Mouse (Mus musculus): ENCODE results near the gene Ttc30b.
"Not testable (repeated sequence)": the region's sequence is repeated elsewhere in the genome, so short reads cannot be mapped to it uniquely, and the experiment has no call there.

The Ttc30b gene

DNA sequence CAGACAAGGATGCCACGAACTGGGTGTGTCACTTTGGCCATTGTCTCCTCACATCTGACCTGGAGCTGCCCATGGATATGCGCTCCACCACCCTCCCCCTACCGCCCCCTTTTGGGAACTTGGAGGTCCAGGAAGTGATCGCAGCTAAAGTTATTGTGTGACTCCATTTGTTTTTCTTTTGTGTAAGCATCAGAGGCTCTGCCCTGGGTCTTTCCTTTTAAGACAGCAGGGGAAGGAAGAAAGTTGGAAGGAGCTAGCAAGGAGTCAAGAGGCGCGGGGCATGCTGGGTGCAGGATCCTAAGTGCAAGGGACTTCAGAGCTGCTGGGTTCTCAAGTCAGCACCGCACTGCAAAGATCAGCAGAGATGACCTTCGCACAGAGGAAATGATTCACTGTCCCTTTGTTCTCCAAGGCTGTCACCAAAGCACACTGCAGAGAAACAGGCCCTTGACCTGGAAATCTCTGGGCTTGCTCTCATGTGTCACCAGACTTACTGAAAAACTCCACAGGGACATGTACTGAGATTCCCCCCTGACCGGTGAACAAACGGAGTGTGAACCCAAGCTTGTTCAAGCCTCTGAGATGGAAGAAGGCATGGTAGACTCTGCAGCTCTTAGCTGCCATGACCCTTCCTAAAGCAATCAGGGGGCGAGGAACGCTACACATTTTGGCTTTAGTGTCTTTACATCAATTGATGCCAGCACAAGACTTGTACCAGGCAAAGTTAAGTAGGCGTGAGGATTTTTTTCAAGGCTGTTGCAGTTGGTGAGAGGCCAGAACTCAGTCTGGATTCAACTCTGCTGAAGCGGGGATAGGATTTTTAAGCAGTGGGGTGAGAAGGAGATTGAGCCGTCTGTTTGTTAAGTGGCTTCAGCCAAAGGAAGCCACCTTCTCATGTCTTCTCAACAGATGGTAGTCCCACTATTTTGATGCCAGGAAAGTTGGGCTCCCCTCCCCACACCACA is 22.3 kb upstream of the Ttc30b start:
- CTCF ChIA-PET: interaction anchor here (0.5 to 1.7 kb wide), 8 partner anchors 27 to 355 kb away, joined by 3 to 9 read pairs (median 4); partner anchors contain the start of gene Nfe2l2 (in 1 of the 4)

GRCm38 (mm10) chr2:75959850-75960365 is 21.5 kb upstream of the Ttc30b start:
- CTCF ChIA-PET: interaction anchor here in 3 of 4 experiments (0.6 to 1.7 kb wide), 5 partner anchors 75 to 290 kb away, joined by 3 to 13 read pairs (median 5); no protein-coding TSS in a partner anchor
- POLR2A ChIA-PET: interaction anchor here (0.6 to 2.5 kb wide), 28 partner anchors 8 to 1274 kb away, joined by 3 to 12 read pairs (median 4); partner anchors contain the start of genes Nfe2l2 (in 2 of the 4), Ttc30b (in 2 of the 4), Agps (in 1 of the 4) and Hnrnpa3 (in 1 of the 4)

More for the DNA sequence above, 22.3 kb upstream of the Ttc30b start:
- POLR2A ChIA-PET: interaction anchor here (0.6 to 2.5 kb wide), 30 partner anchors 9 to 1275 kb away, joined by 3 to 12 read pairs (median 4); partner anchors contain the start of genes Nfe2l2 (in 2 of the 4), Ttc30b (in 2 of the 4), Agps (in 1 of the 4) and Hnrnpa3 (in 1 of the 4)

DNA sequence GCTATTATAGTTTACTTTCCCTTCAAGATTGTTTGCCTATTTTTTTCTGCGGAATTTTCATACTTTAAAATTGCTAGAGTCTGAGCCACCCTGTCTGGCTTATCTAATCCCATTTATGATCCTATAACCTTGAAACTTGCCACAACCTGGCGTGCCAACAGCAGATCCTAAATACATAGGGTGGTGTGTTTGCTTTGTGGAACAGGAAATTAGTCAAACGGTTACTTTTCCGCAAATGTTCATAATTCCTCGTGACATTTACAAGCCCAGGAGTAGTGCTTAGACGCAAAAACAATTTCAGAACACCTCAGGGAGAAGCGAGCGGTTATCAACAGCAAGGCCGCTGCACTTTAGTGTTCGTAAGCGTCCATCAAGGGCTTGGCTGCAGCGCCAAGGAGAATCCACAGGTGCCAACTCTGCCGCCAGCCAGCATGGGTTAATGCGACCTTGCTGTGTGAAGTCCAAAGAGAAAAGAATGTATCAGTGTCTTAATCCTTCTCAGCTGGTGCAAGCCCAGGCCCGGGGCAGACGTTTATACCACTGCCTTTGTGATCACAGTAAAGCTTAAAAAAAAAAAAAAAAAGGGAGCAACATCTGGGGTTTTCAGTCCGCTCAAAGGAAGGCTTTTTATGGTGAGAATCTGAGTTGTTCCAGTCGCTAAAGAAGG is 20.9 kb upstream of the Ttc30b start:
- ChIA-PET CTCF (interaction anchor here (0.6 to 1.7 kb wide), 8 partner anchors 75 to 1296 kb away, joined by 3 to 13 read pairs (median 5); no protein-coding TSS in a partner anchor), POLR2A (interaction anchor here in 3 of 4 experiments (0.6 to 2.5 kb wide), 13 partner anchors 8 to 1274 kb away, joined by 3 to 12 read pairs (median 5); partner anchors contain the start of genes Nfe2l2 (in 2 of the 3) and Ttc30b (in 1 of the 3))

DNA sequence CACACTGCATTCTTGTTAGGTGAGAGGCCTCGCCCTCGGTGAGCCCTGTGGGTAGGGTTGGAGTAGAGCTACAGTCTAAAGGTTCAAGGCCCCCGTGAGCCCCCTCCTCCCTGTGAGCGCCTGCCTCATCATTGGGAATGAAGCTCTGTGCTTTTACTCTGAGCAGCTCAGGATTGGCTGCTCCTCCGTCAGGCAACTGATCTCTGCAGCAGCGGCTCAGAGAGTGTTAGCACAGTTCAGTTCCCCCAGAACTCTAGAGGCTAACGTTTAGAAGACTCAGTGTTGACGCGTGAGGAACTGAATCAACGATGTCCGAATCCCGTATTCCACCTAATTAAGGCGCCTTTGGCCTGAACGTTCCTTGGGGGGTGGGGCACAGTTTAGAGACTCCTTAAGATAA is 17.3 kb upstream of the Ttc30b start:
- ChIA-PET POLR2A (interaction anchor here in 1 of 4 experiments (0.6 to 1.4 kb wide), 3 partner anchors 8 to 347 kb away, joined by 3 to 4 read pairs (median 4); no protein-coding TSS in a partner anchor), CTCF (no interaction called here)

GRCm38 (mm10) chr2:75953320-75953719 is 14.9 kb upstream of the Ttc30b start:
- CTCF ChIA-PET: interaction anchor here in 2 of 4 experiments (0.7 to 1.2 kb wide), 3 partner anchors 11 to 160 kb away, joined by 3 to 4 read pairs (median 3); no protein-coding TSS in a partner anchor
- POLR2A ChIA-PET: interaction anchor here in 1 of 4 experiments (0.8 to 1.9 kb wide), 5 partner anchors 12 to 250 kb away, joined by 3 to 5 read pairs (median 3); partner anchors contain the start of gene Ttc30b

DNA sequence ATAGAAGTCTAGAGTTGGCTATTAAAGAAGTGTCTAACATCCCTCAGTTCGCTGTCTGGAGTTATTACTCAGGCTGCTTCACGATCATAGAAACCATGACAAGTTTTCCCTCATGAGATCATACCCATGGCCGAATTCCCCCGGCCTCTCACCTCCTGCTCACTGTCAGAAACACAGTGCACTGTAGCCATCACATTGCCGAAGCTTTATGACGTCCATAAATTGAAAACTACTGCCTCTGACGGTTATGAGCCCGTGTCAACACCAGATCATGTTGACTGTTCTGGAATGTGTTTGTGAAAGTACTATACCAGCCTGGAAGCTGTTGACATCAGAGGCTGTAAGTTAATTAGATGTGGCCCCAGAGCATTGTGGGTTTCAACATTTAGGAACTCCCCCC is 12.3 kb upstream of the Ttc30b start:
- POLR2A ChIA-PET: interaction anchor here in 1 of 4 experiments (0.6 to 0.9 kb wide), 2 partner anchors 9 to 16 kb away, joined by 3 to 4 read pairs; no protein-coding TSS in a partner anchor
- CTCF ChIA-PET: no interaction called here

DNA sequence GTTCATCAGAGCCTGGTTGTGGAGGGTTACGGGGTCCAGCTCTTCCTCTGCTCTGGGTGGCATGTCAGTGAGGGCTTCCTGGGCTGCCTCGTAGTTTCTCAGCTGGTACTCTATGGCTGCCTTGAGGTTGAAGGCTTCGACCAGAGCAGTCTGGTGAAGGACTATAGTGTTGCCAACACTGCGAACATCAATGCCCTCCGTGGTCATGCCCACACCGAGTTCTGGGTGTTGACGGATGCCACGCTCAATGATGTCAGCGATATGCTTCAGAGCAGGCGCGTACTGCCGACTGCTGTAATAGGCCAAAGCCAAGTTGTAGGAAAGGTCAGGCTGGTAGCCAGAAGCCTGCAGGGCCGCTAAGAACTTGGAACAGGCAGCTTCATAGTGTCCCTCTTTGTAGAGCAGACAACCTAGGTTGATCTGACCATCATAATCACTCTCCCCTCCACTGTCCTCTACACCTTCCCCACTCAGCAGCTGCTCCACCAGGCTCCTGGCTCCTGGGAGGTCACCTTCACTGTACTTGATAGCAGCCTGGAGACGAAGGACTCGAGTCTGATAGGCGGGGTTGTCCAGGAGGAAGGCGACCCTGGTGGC is 767 bp downstream of the Ttc30b start:
- CTCF ChIA-PET: interaction anchor here in 1 of 4 experiments (0.7 kb wide), 2 partner anchors 27 to 42 kb away, joined by 3 to 6 read pairs; no protein-coding TSS in a partner anchor
- POLR2A ChIA-PET: interaction anchor here in 3 of 4 experiments (0.5 to 1.9 kb wide), 12 partner anchors 10 to 334 kb away, joined by 3 to 5 read pairs (median 4); partner anchors contain the start of gene Nfe2l2 (in 2 of the 3)

DNA sequence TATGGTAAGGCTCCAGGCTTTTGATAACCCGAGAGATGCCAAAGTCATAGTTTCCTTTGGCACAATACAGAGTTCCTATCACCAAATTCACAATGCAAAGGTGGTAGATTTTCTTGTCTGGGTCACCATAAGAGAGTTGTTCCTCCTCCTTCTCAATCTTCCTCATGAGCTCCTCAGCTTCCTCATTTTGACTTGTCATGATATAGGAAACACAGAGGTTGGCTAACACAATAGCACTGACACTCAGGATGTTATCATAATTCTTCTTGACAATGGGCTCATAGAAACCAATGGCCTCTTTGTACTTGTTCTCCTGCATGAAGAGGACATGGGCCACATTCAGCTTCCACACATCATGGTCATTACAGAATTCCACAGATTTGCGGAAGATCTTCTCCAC is 1.7 kb downstream of the Ttc30b start:
- CTCF ChIA-PET, POLR2A ChIA-PET: not testable (repeated sequence)

DNA sequence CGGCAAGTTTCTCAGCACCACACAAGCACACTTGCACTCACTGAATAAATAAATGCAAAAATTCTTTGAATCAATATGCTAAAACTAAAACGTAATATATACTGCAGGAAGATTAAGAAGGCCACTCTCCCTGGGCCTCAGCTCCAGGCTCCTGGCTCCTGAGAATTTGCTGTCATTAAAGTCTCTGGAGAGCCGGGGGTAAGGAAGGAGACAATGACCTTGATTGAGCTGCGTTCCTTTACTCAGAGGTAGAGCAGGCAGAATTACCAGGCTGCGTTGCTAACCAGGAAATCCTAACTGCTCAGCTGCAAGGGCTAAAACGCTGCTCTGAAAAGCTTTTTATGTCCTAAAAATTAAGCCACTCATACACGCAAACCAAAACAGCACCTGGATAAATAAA is 4.8 kb downstream of the Ttc30b start:
- ChIA-PET POLR2A (interaction anchor here in 1 of 4 experiments (0.6 to 1.5 kb wide), 2 partner anchors 10 to 174 kb away, joined by 3 to 4 read pairs; no protein-coding TSS in a partner anchor), CTCF (no interaction called here)

DNA sequence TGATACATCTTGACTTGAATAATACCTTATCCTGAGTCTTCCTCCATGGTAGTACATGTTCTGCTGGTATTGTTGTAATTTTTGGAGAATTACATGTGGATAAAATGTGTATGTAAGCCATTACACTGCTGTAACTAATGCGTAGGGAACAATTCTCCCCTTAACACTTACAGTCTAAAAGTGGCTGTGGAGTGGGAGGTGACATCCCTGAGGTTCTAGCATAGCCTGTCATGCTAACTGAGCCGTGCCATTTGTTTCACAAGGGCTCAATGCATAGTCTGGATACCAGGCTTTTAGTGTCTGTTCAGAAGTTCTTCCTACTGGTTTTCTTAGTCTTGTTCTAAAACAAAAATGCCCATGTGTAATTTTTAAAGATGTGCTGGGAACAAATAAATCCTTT is 7.4 kb downstream of the Ttc30b start:
- ChIA-PET POLR2A (interaction anchor here in 1 of 4 experiments (0.5 to 0.7 kb wide), 4 partner anchors 69 to 1016 kb away, joined by 3 to 4 read pairs (median 3); no protein-coding TSS in a partner anchor), CTCF (no interaction called here)

- POLR2A ChIA-PET: interaction anchor here in 1 of 4 experiments (0.6 to 2.0 kb wide), 3 partner anchors 10 to 116 kb away, joined by 3 to 5 read pairs (median 4); no protein-coding TSS in a partner anchor
- CTCF ChIA-PET: interaction anchor here in 1 of 4 experiments (0.7 kb wide), 1 partner anchor 307 kb away, joined by 4 read pairs; no protein-coding TSS in a partner anchor
Measured at GRCm38 (mm10) chr2:75929786-75930444, 8.5 kb downstream of the Ttc30b start.

GRCm38 (mm10) chr2:75929141-75929540 is 9.2 kb downstream of the Ttc30b start:
- ChIA-PET CTCF (interaction anchor here in 1 of 4 experiments (0.7 kb wide), 1 partner anchor 56 kb away, joined by 3 read pairs; no protein-coding TSS in a partner anchor), POLR2A (interaction anchor here in 1 of 4 experiments (1.0 to 2.0 kb wide), 2 partner anchors 9 to 37 kb away, joined by 3 to 5 read pairs; no protein-coding TSS in a partner anchor)

- POLR2A ChIA-PET: interaction anchor here in 1 of 4 experiments (0.8 to 2.0 kb wide), 4 partner anchors 8 to 102 kb away, joined by 3 to 5 read pairs (median 4); no protein-coding TSS in a partner anchor
- CTCF ChIA-PET: no interaction called here
Measured at GRCm38 (mm10) chr2:75928011-75928410, 10.4 kb downstream of the Ttc30b start.

DNA sequence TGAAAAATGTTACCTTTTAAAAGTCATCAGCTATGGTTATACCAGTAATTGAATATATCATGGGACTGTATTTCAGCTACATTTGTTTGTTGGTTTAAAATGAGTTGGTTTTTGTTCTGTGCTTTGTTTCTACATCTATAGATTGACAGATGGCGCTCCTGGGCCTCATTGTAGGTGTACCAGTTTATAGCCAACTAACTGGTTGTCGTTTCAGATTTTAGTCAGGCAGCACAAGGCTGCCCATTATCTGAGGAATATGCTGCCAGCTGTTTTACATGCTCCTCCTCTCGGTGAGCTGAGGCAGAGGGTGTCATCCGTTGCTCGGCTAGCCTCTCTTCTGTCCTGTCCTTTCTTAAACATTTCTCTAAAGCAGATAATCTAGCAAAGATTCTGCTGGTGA is 12.3 kb downstream of the Ttc30b start:
- ChIA-PET CTCF (no interaction called here), POLR2A (interaction anchor here in 2 of 4 experiments (0.5 to 1.2 kb wide), 2 partner anchors 39 to 652 kb away, joined by 3 to 8 read pairs; no protein-coding TSS in a partner anchor)

GRCm38 (mm10) chr2:75923807-75924340 is 14.5 kb downstream of the Ttc30b start:
- POLR2A ChIA-PET: interaction anchor here in 3 of 4 experiments (0.6 to 1.3 kb wide), 3 partner anchors 20 to 56 kb away, joined by 3 read pairs; no protein-coding TSS in a partner anchor
- CTCF ChIA-PET: interaction anchor here in 3 of 4 experiments (0.5 to 1.1 kb wide), 3 partner anchors 45 to 191 kb away, joined by 3 to 6 read pairs (median 3); no protein-coding TSS in a partner anchor

DNA sequence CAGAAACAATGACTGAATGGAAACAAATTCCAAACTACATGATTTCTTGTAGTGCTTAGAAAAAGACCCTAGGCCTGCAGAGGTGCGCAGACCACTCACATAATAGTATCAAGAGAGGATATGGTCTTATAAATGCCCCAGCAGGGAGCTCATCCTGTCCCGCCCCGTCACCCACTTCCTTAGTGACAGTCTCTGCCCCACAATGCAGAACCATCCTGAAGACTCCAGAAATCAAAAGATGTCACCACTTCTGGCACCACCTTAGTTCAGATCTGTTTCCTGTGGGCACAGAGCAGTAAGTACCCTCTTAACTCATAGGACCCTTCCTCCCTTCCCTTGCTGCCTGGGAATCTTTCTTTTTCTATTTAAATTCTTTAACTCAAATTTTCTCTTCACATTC is 23.3 kb downstream of the Ttc30b start:
- ChIA-PET POLR2A (interaction anchor here in 1 of 4 experiments (0.6 kb wide), 1 partner anchor 760 kb away, joined by 3 read pairs; no protein-coding TSS in a partner anchor), CTCF (interaction anchor here in 1 of 4 experiments (0.5 kb wide), 1 partner anchor 50 kb away, joined by 3 read pairs; no protein-coding TSS in a partner anchor)
